Mouse (Mus musculus) MN1 (cell line): ENCODE measurements around the gene Olfr790.

Experiments used
- DNase-seq: peaks from one replicate; pipeline ENCODE4 v3.0.0-alpha.2; 2016; ENCODE audit warnings: low spot score

Olfr790 gene

GRCm38 (mm10) chr10:129498192-129498591 is at the start of gene Olfr790:
TSS of gene Olfr790 (plus strand) at chr10:129498492.
- no peak for DNase-seq

DNA sequence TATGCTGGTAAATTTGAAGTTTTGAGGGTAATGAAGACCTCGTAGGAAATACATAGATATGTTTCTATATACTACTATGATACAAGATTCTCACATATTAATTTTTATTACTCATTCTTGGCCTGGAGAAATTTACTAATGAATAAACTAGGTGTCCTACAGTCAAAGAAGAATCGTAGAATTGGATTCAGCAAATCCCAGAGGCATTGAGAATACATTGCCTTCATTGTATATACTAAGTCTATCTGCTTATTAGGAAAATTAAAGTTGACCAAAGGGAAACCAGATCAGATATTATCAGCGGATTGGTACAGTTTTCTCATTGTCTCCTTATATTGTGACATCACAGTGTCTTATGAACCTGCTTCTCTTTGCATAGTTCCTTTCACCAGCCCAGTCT is 36.7 kb upstream of the Olfr790 start, which contains the start of gene Olfr787:
Olfr787 (plus strand) TSS at position 301 of the 400 bp plus-strand sequence.
- DNase-seq, result no peak

GRCm38 (mm10) chr10:129470698-129471097 is 27.6 kb upstream of the Olfr790 start, which contains the start of gene Olfr788:
TSS of gene Olfr788 (plus strand) at chr10:129470998.
- DNase-seq, result no peak

DNA sequence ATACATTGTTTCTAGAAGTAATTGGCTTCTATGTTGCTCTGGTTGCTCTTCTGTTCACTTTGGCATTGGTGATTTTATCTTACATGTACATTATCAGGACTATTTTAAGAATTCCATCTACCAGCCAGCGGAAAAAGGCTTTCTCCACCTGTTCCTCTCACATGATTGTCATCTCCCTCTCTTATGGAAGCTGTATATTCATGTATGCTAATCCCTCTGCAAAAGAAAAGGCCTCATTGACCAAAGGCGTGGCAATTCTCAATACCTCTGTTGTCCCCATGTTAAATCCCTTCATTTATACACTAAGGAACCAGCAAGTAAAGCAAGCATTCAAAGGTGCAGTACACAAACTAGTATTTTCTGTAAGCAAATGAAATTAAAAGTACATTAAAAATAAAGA is 25.0 kb upstream of the Olfr790 start:
- no peak for DNase-seq

- no peak for DNase-seq
Measured at GRCm38 (mm10) chr10:129473723-129474122, 24.6 kb upstream of the Olfr790 start.

DNA sequence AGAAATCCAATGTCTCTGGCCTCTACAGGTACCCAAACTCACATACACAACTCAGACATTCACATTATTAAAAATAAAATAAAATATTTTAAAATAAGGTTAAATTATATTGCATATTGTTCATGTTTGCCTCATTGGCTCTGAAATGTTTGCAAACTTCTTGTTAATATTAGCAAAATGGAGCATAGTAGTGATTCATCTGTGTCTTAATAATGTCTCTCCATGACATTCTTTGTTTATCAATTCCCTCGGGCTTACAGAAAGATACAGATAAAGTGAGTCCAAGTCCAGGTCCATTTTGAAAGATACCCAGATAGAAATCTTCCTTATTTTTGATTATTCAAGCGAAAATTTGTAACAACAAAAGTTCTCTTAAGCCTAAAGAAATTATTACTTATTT is 13.8 kb upstream of the Olfr790 start, which contains the start of gene Olfr789:
Olfr789 (plus strand) TSS at position 301 of the 400 bp plus-strand sequence.
- no peak for DNase-seq

- no peak for DNase-seq
Measured at GRCm38 (mm10) chr10:129490101-129490500, 8.2 kb upstream of the Olfr790 start.

DNA sequence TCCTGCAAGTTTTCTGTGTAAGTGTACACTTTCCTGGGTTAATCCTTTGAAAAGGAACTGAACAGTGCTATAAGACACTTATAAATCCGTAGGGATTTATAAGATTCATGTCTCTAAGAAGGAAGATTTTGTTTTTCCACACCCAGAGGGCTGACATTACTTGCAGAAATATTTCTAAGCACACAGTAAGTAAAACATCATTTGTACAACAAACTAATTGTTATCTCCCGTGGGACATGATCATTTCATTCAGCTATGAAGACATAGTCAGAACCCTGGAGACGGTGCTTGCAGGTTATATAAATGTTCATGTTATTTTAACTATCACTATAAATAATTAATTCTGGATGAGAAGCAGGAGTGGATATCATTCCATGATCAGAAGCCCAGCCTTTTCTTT is 23.2 kb downstream of the Olfr790 start, which contains the start of gene Olfr791:
Olfr791 (plus strand) TSS at position 301 of the 400 bp plus-strand sequence.
- DNase-seq, result no peak

DNA sequence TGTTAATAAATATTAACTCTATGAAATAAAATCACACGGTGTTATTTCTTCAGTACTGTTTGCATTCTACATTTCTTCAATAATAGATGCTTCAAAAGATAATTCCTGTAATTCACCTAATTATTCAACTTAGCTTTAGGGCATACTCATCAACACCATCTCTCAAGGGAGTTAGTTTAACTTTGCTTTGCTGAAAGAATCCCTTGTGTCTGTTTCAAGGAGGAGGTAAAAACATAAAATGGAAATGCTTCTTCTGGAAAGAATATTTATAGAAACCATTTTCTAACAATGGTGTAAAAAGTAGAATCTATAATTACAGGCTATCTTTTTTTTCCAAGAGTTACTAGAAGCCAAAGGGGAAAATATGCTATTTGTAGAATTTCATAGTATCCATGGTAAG is 40.6 kb downstream of the Olfr790 start, which contains the start of gene Olfr792:
Olfr792 (plus strand) TSS at position 301 of the 400 bp plus-strand sequence.
- no peak for DNase-seq

DNA sequence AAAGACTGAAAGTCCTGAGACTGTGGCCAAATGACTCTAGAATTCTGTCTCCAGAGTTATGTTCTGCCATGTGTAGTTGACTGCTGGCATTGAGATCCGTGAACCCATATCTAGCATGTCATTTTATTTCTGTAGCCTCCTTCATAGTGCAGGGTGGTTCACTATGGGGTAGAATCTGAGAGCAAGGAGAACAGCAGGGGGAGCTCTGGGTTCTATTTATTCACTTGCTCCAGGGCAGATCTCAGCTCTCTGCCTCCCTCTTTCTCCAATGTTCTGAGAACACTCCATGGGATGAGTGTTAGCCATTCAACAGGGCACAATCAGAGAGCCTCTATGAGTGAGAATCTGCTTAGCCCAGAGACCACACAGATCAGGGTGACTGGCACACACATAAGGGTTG is 51.1 kb downstream of the Olfr790 start:
- DNase-seq, result no peak
